Mouse (Mus musculus) liver, embryonic 16.5 days (tissue): ENCODE results near the gene Sh2d4b. TPM values are rescaled to one million over a fixed set of nuclear protein-coding genes. Genes with fewer than 3 reads are reported as not detected.

Source experiments
- ATAC-seq: fragments of 200-750 bp; cut with Nextera tagmentation; 2 replicates; pipeline ENCODE4 v1.8.0; 2017; ENCODE audit warnings: low read depth, mild to moderate bottlenecking, moderate number of reproducible peaks, moderate library complexity
- H3K27ac ChIP-seq: fragments of 300-500 bp; sonication (generic); 2 replicates; pipeline ENCODE4 v1.5.1; 2014; ENCODE audit warnings: mild to moderate bottlenecking, low read length
- H3K27me3 ChIP-seq: fragments of 300-500 bp; sonication (generic); 2 replicates; pipeline ENCODE4 v1.6.1; 2014; ENCODE audit warnings: low read depth, low read length, mixed read lengths; ENCODE audit not compliant: control insufficient read depth, insufficient read depth
- H3K36me3 ChIP-seq: fragments of 300-500 bp; sonication (generic); 2 replicates; pipeline ENCODE4 v1.6.1; 2014; ENCODE audit warnings: mild to moderate bottlenecking; ENCODE audit not compliant: control insufficient read depth, insufficient read depth
- H3K4me1 ChIP-seq: fragments of 300-500 bp; sonication (generic); 2 replicates; pipeline ENCODE4 v1.6.1; 2014; ENCODE audit warnings: low read depth, low read length, mixed read lengths; ENCODE audit not compliant: control insufficient read depth
- H3K4me2 ChIP-seq: fragments of 300-500 bp; sonication (generic); 2 replicates; pipeline ENCODE4 v1.6.1; 2014; ENCODE audit warnings: low read depth, low read length, mixed read lengths
- H3K4me3 ChIP-seq: fragments of 300-500 bp; sonication (generic); 2 replicates; pipeline ENCODE4 v1.5.1; 2014; ENCODE audit warnings: low read depth, mild to moderate bottlenecking, low read length
- H3K9ac ChIP-seq: fragments of 300-500 bp; sonication (generic); 2 replicates; pipeline ENCODE4 v1.6.1; 2014; ENCODE audit warnings: low read depth, low read length
- H3K9me3 ChIP-seq: fragments of 300-500 bp; sonication (generic); replicated peaks from 2 replicates; pipeline ENCODE4 v1.6.1; 2016; ENCODE audit warnings: low read length; ENCODE audit not compliant: control insufficient read depth
- WGBS: fragments of 180-500 bp; shearing (Covaris S2); extraction: QIAGEN DNeasy Blood & Tissue Kit; methylation state at CpG from one replicate; pipeline ENCODE4 v1.1.7; 2014; ENCODE audit not compliant: insufficient replicate concordance; 5-methylcytosine and 5-hydroxymethylcytosine counted together
- polyA plus RNA-seq: library from polyadenylated mRNA; unstranded; fragments of >200 nt; fragmentation: Nextera tagmentation; extraction: Ambion mirVana; gene quantifications from 2 replicates; pipeline ENCODE4 v1.2.1, GENCODE M21; 2015

Gene Sh2d4b
- polyA plus RNA-seq, result 0.05 and 0.08 TPM in 2 replicates

- WGBS, result 25% methylated on average over 3 of the region's 3 CpGs
Measured at GRCm38 (mm10) chr14:40893196-40893595, at the start of gene Sh2d4b. Gene Sh2d4b (minus strand): TSS chr14:40893266.

GRCm38 (mm10) chr14:40942429-40942828 lies 49.4 kb upstream of the Sh2d4b start:
- Histone ChIP-seq H3K9ac (no peak overlapping the region), H3K4me3 (no peak overlapping the region), H3K9me3 (no peaks in the 10 kb centered on the region), H3K4me1 (peaks cover 13% of the 10 kb centered on the region), H3K4me2 (no peak overlapping the region), H3K27ac (no peak overlapping the region), H3K36me3 (no peaks in the 10 kb centered on the region), H3K27me3 (no peaks in the 10 kb centered on the region)
- no peak for ATAC-seq
- WGBS, result 67% methylated on average over 2 of the region's 2 CpGs

More at GRCm38 (mm10) chr14:40893196-40893595, at the start of gene Sh2d4b:
- Histone ChIP-seq H3K9ac (no peak within 1 kb of the TSS), H3K36me3 (no peaks in the 10 kb centered on the region), H3K4me1 (peaks cover 3% of the 10 kb centered on the region), H3K4me3 (no peak within 1 kb of the TSS), H3K4me2 (no peak within 1 kb of the TSS), H3K27me3 (no peaks in the 10 kb centered on the region), H3K9me3 (no peaks in the 10 kb centered on the region), H3K27ac (no peak within 1 kb of the TSS)
- no peak for ATAC-seq

- WGBS, result 79% methylated on average over 11 of the region's 11 CpGs
- no peak overlapping the region for H3K27ac ChIP-seq
- ATAC-seq, result no peak
- peaks cover 29% of the 10 kb centered on the region for H3K4me1 ChIP-seq
- no peaks in the 10 kb centered on the region for H3K36me3 ChIP-seq
- H3K4me3 ChIP-seq, result no peak overlapping the region
- no peak overlapping the region for H3K9ac ChIP-seq
- no peak overlapping the region for H3K4me2 ChIP-seq
- no peaks in the 10 kb centered on the region for H3K27me3 ChIP-seq
- H3K9me3 ChIP-seq, result no peaks in the 10 kb centered on the region
Measured at GRCm38 (mm10) chr14:40938380-40938987, 45.4 kb upstream of the Sh2d4b start.

GRCm38 (mm10) chr14:40937052-40937451 lies 44.0 kb upstream of the Sh2d4b start:
- Histone ChIP-seq H3K9me3 (no peaks in the 10 kb centered on the region), H3K4me1 (peaks cover 37% of the 10 kb centered on the region), H3K27ac (no peak overlapping the region), H3K27me3 (no peaks in the 10 kb centered on the region), H3K4me2 (no peak overlapping the region), H3K9ac (no peak overlapping the region), H3K36me3 (no peaks in the 10 kb centered on the region), H3K4me3 (no peak overlapping the region)
- WGBS, result 37% methylated on average over 4 of the region's 4 CpGs
- no peak for ATAC-seq

GRCm38 (mm10) chr14:40935481-40935880 lies 42.4 kb upstream of the Sh2d4b start:
- WGBS, result 40% methylated on average over 1 of the region's 1 CpGs
- H3K4me1 ChIP-seq, result peaks cover 49% of the 10 kb centered on the region
- no peak overlapping the region for H3K27ac ChIP-seq

DNA sequence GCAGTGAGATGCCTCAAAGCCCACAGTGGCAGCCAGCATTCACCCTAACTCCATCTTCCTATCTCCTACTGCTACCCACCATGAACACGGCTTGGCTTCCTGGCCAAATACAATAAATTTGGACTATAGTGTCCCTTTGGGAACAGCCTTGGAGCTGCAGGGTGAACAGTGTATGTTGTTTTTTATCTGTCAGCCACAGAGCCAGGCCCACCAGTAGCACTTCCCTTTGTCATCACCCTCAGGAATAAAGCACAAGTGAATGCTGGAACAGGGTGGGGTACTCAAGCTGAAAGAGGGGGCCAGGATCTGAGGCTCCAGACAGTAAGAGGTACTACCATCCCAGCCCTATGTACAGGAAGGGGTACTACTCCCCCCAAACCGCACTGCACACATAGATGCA lies 42.0 kb upstream of the Sh2d4b start:
- 16% methylated on average over 2 of the region's 2 CpGs for WGBS

More at GRCm38 (mm10) chr14:40935481-40935880, 42.4 kb upstream of the Sh2d4b start:
- H3K4me3 ChIP-seq, result no peak overlapping the region
- H3K27me3 ChIP-seq, result no peaks in the 10 kb centered on the region
- no peak for ATAC-seq
- H3K9me3 ChIP-seq, result no peaks in the 10 kb centered on the region
- no peaks in the 10 kb centered on the region for H3K36me3 ChIP-seq
- H3K9ac ChIP-seq, result no peak overlapping the region
- no peak overlapping the region for H3K4me2 ChIP-seq

GRCm38 (mm10) chr14:40933328-40933727 lies 40.3 kb upstream of the Sh2d4b start:
- Histone ChIP-seq H3K36me3 (no peaks in the 10 kb centered on the region), H3K27me3 (no peaks in the 10 kb centered on the region), H3K9ac (no peak overlapping the region), H3K4me3 (no peak overlapping the region), H3K27ac (0 out of 2 replicates have a peak overlapping the region, but pooled peaks have one; percentile 29), H3K9me3 (no peaks in the 10 kb centered on the region), H3K4me1 (peaks cover 56% of the 10 kb centered on the region), H3K4me2 (no peak overlapping the region)
- no peak for ATAC-seq
- 52% methylated on average over 7 of the region's 7 CpGs for WGBS

More for the DNA sequence above, 42.0 kb upstream of the Sh2d4b start:
- H3K36me3 ChIP-seq, result no peaks in the 10 kb centered on the region
- H3K4me3 ChIP-seq, result no peak overlapping the region
- ATAC-seq, result no peak
- H3K9ac ChIP-seq, result no peak overlapping the region
- H3K4me1 ChIP-seq, result peaks cover 50% of the 10 kb centered on the region
- H3K4me2 ChIP-seq, result no peak overlapping the region
- no peak overlapping the region for H3K27ac ChIP-seq
- no peaks in the 10 kb centered on the region for H3K27me3 ChIP-seq
- H3K9me3 ChIP-seq, result no peaks in the 10 kb centered on the region

DNA sequence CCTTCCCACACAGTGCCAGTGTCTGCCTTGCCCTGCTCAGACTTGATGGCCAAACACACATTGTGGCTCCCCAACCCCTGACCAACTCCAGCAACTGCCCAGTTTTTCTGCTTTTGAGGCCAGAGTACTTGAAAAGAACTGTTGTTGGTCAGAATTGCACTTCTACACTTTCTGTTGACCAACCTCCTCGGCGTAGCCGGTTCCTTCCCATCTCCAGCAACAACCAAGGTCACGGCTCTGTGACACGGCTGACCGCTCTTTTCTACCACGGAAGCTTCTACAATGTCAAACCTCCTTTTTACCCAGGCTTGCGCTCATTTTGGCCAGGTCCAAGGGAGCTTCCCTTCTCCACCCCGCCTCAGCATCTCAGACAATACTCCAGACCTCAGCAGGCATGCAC lies 39.2 kb upstream of the Sh2d4b start:
- ATAC-seq, result no peak
- H3K4me3 ChIP-seq, result no peak overlapping the region
- WGBS, result 72% methylated on average over 9 of the region's 9 CpGs
- H3K9me3 ChIP-seq, result no peaks in the 10 kb centered on the region
- no peaks in the 10 kb centered on the region for H3K36me3 ChIP-seq
- H3K4me1 ChIP-seq, result peaks cover 67% of the 10 kb centered on the region
- no peak overlapping the region for H3K4me2 ChIP-seq
- H3K9ac ChIP-seq, result no peak overlapping the region
- H3K27me3 ChIP-seq, result no peaks in the 10 kb centered on the region
- no peak overlapping the region for H3K27ac ChIP-seq

GRCm38 (mm10) chr14:40931115-40931829 lies 38.2 kb upstream of the Sh2d4b start:
- Histone ChIP-seq H3K4me1 (peaks cover 70% of the 10 kb centered on the region), H3K4me2 (peak overlapping the region; percentile 11; the same call in 1 of the 2 replicates), H3K36me3 (no peaks in the 10 kb centered on the region), H3K27me3 (no peaks in the 10 kb centered on the region), H3K27ac (peak overlapping the region; percentile 80), H3K9me3 (no peaks in the 10 kb centered on the region), H3K9ac (no peak overlapping the region), H3K4me3 (no peak overlapping the region)
- WGBS, result 35% methylated on average over 3 of the region's 3 CpGs
- ATAC-seq, result peak; percentile 68
